Mouse (Mus musculus): Measurements from ENCODE around the gene Gm49450. TPM values are rescaled to one million over a fixed set of nuclear protein-coding genes. Genes with fewer than 3 reads are reported as not detected.
"Not testable (repeated sequence)": the region's sequence is repeated elsewhere in the genome, so short reads cannot be mapped to it uniquely, and the experiment has no call there.

Gm49450 gene
- polyA plus RNA-seq, 2 experiments = 0.15 TPM; not detected in 1

GRCm38 (mm10) chr15:98952063-98952455, 1.3 kb downstream of the Gm49450 start:
- H3K36me3 ChIP-seq (replicated peaks; ENCODE audit: control insufficient read depth, insufficient read depth, low read depth) = no peaks in the 10 kb centered on the region
- 45% methylated on average over 5 of the region's 5 CpGs for WGBS (ENCODE audit: insufficient replicate concordance)
- DNase-seq (ENCODE audit: low read depth in 3 of 3, low spot score in 3 of 3) (no peak), ATAC-seq (ENCODE audit: insufficient read depth) (no peak)
- H3K27ac ChIP-seq = no peak overlapping the region
- peak overlapping the region; percentile 27 to 28 for H3K4me3 ChIP-seq (ENCODE audit: insufficient read depth in 1 of 2, low read depth in 2 of 2, low read length in 2 of 2)
- H3K4me2 ChIP-seq (ENCODE audit: low read depth) = peak overlapping the region; percentile 85
- TF ChIP-seq EP300 (IDR thresholded peaks at IDR 0.05; ENCODE audit: low read depth) = no peak
- H3K9ac ChIP-seq (replicated peaks) = no peak overlapping the region
- peaks cover 2 to 8% of the 10 kb centered on the region in 2 experiments; a peak in 3 of 4 replicates for H3K4me1 ChIP-seq (replicated peaks; ENCODE audit: control insufficient read depth in 2 of 2, insufficient read depth in 2 of 2, low read length in 1 of 2)
- peaks cover 12% of the 10 kb centered on the region for H3K27me3 ChIP-seq (ENCODE audit: control insufficient read depth, insufficient read depth, low read length)
- no peaks in the 10 kb centered on the region for H3K9me3 ChIP-seq (ENCODE audit: control insufficient read depth, low read length)

GRCm38 (mm10) chr15:98951122-98952062, 2.0 kb downstream of the Gm49450 start:
- peak overlapping the region; percentile 85 for H3K4me2 ChIP-seq (ENCODE audit: low read depth)
- H3K36me3 ChIP-seq (replicated peaks; ENCODE audit: control insufficient read depth, insufficient read depth, low read depth); H3K27ac ChIP-seq; DNase-seq (ENCODE audit: low read depth in 3 of 3, low spot score in 3 of 3); H3K9ac ChIP-seq (replicated peaks); ATAC-seq (ENCODE audit: insufficient read depth); H3K4me1 ChIP-seq (replicated peaks; ENCODE audit: control insufficient read depth in 2 of 2, insufficient read depth in 2 of 2, low read length in 1 of 2); H3K9me3 ChIP-seq (ENCODE audit: control insufficient read depth, low read length): not testable (repeated sequence)
- WGBS (ENCODE audit: insufficient replicate concordance) = 84% methylated on average over 11 of the region's 15 CpGs
- H3K4me3 ChIP-seq (ENCODE audit: insufficient read depth in 1 of 2, low read depth in 2 of 2, low read length in 2 of 2) = 0 out of 4 replicates have a peak overlapping the region, but pooled peaks of 1 of the 2 experiments have one; percentile 28
- H3K27me3 ChIP-seq (ENCODE audit: control insufficient read depth, insufficient read depth, low read length) = peaks cover 12% of the 10 kb centered on the region

- Histone ChIP-seq H3K27me3 (ENCODE audit: control insufficient read depth, insufficient read depth, low read length) (peaks cover 10% of the 10 kb centered on the region), H3K4me1 (replicated peaks; ENCODE audit: control insufficient read depth in 2 of 2, insufficient read depth in 2 of 2, low read length in 1 of 2) (peaks cover 2 to 8% of the 10 kb centered on the region in 2 experiments; a peak in 3 of 4 replicates), H3K9ac (replicated peaks) (no peak overlapping the region), H3K27ac (no peak overlapping the region), H3K36me3 (replicated peaks; ENCODE audit: control insufficient read depth, insufficient read depth, low read depth) (no peaks in the 10 kb centered on the region), H3K9me3 (ENCODE audit: control insufficient read depth, low read length) (no peaks in the 10 kb centered on the region), H3K4me2 (ENCODE audit: low read depth) (no peak overlapping the region), H3K4me3 (ENCODE audit: insufficient read depth in 1 of 2, low read depth in 2 of 2, low read length in 2 of 2) (no peak overlapping the region)
- 62% methylated on average over 3 of the region's 3 CpGs for WGBS (ENCODE audit: insufficient replicate concordance)
- DNase-seq (ENCODE audit: low read depth in 3 of 3, low spot score in 3 of 3) (no peak), ATAC-seq (ENCODE audit: insufficient read depth) (no peak)
- no peak for TF ChIP-seq EP300 (IDR thresholded peaks at IDR 0.05; ENCODE audit: low read depth)
- TF ChIP-seq CTCF (IDR thresholded peaks at IDR 0.05; ENCODE audit: low read depth) = no peak
Observed at GRCm38 (mm10) chr15:98949607-98949892, 3.8 kb downstream of the Gm49450 start.

DNA sequence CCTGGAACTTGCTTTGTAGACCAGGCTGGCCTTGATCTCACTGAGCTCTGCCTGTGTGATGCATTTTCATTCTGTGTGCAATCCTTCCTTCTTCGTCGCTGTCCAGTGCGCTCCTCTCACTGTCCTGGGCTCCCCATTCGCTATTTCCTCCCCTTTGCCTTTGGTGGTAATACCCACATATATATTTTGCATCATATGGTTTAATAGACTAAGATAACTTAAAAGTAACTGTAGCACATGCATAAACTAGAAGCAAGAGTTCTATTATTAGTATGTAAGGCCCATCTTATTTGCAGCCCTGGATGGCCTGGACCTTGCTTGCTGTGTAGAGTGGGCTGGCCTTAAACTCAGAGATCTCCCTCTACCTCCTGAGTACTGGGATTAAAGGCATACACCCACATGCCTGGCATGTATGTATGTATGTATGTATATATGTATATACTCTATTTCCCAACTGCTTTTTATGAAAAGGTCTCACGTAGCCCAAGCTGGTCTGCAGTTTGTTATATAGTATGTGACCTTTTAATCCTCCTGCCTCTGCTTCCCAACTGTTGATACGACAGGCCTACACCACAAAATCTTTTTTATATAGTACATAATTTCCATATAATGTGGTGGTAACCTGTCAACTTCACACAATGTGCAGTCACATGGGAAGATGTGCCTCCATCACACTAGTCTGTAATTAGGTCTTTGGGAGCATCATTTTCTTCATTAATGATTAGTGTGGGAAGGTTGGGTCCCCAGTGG, 4.3 kb downstream of the Gm49450 start:
- no peak for ATAC-seq (ENCODE audit: insufficient read depth)
- TF ChIP-seq CTCF (IDR thresholded peaks at IDR 0.05; ENCODE audit: low read depth) (no peak), EP300 (IDR thresholded peaks at IDR 0.05; ENCODE audit: low read depth) (no peak)
- Histone ChIP-seq H3K4me3 (ENCODE audit: insufficient read depth in 1 of 2, low read depth in 2 of 2, low read length in 2 of 2) (no peak overlapping the region), H3K36me3 (replicated peaks; ENCODE audit: control insufficient read depth, insufficient read depth, low read depth) (no peaks in the 10 kb centered on the region), H3K9me3 (ENCODE audit: control insufficient read depth, low read length) (no peaks in the 10 kb centered on the region), H3K9ac (replicated peaks) (no peak overlapping the region), H3K4me1 (replicated peaks; ENCODE audit: control insufficient read depth in 2 of 2, insufficient read depth in 2 of 2, low read length in 1 of 2) (peaks cover 2 to 8% of the 10 kb centered on the region in 2 experiments; a peak in 3 of 4 replicates), H3K27ac (no peak overlapping the region), H3K27me3 (ENCODE audit: control insufficient read depth, insufficient read depth, low read length) (peaks cover 6% of the 10 kb centered on the region), H3K4me2 (ENCODE audit: low read depth) (no peak overlapping the region)
- DNase-seq (ENCODE audit: low read depth in 3 of 3, low spot score in 3 of 3) = no peak
- 75% methylated on average over 6 of the region's 6 CpGs for WGBS (ENCODE audit: insufficient replicate concordance)

DNA sequence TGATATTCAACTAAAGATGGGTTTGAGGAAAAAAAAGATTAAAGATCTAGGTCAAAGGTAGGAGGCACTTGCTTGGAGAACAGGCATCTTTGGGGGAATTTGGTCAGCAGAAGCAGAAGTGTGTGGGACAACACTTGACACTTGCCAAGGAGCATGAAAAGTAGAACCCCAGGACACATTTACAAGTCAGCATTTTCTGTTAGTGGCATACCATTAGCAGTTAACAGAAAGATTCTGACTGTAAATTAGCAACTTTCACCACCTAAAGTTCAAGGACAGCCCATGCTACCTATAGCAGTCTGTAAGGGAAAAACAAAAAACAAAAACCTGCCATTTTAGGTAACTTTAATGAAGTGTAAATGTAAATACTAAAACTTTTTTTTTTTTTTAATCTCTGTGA, 5.0 kb downstream of the Gm49450 start:
- H3K4me1 ChIP-seq (replicated peaks; ENCODE audit: control insufficient read depth in 2 of 2, insufficient read depth in 2 of 2, low read length in 1 of 2) = peaks cover 2 to 6% of the 10 kb centered on the region in 2 experiments; a peak in 3 of 4 replicates
- H3K27ac ChIP-seq = no peak overlapping the region
- ATAC-seq (ENCODE audit: insufficient read depth) = no peak
- no peak overlapping the region for H3K4me3 ChIP-seq (ENCODE audit: insufficient read depth in 1 of 2, low read depth in 2 of 2, low read length in 2 of 2)
- no peak overlapping the region for H3K9ac ChIP-seq (replicated peaks)
- no peak for DNase-seq (ENCODE audit: low read depth in 3 of 3, low spot score in 3 of 3)
- no peaks in the 10 kb centered on the region for H3K36me3 ChIP-seq (replicated peaks; ENCODE audit: control insufficient read depth, insufficient read depth, low read depth)
- H3K9me3 ChIP-seq (ENCODE audit: control insufficient read depth, low read length) = no peaks in the 10 kb centered on the region
- peaks cover under 1% of the 10 kb centered on the region for H3K27me3 ChIP-seq (ENCODE audit: control insufficient read depth, insufficient read depth, low read length)
- TF ChIP-seq CTCF (IDR thresholded peaks at IDR 0.05; ENCODE audit: low read depth) = no peak
- no peak overlapping the region for H3K4me2 ChIP-seq (ENCODE audit: low read depth)

Measured in liver, embryonic 14.5 days (tissue).